Mouse (Mus musculus): ENCODE data around the gene Fez1. TPM values are rescaled to one million over a fixed set of nuclear protein-coding genes. Genes with fewer than 3 reads are reported as not detected.

Fez1 gene
- polyA plus RNA-seq, 1 experiment from 2014 or later, result 3.3 TPM

DNA sequence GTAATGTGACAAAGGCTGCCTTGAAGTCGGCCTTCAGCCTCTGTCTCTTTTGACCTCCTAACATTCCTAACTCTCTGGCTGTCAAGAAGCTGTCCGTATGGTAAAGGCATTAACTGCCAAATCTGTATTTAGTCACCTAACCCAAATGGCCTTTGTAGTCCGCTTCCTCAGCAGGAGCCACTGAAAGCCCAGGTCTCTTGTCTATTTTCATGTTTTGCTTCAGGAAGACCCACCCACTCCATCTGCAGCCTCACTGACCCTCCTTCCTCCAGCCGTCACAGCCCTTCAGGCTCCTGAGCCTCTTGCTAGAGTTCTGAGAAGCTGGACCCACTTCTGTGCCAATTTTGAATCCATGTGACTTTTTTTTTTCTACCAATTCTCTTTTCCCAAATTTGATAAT lies 2.8 kb upstream of the Fez1 start:
- H3K4me2 ChIP-seq, result no peak overlapping the region
- TF ChIP-seq CTCF (IDR thresholded peaks at IDR 0.05; ENCODE audit: low read depth), result no peak
- H3K27ac ChIP-seq (ENCODE audit: low read depth), result no peak overlapping the region
- H3K27me3 ChIP-seq (ENCODE audit: insufficient read depth, low read length), result no peaks in the 10 kb centered on the region
- 0 out of 2 replicates have a peak, but pooled peaks cover 6% of the 10 kb centered on the region for H3K4me1 ChIP-seq (ENCODE audit: insufficient read depth)
- 40% methylated on average over 4 of the region's 4 CpGs for WGBS
- no peaks in the 10 kb centered on the region for H3K36me3 ChIP-seq (ENCODE audit: insufficient read depth)
- H3K9ac ChIP-seq, result no peak overlapping the region
- no peaks in the 10 kb centered on the region for H3K9me3 ChIP-seq (ENCODE audit: low read depth, low read length)
- no peak for ATAC-seq (ENCODE audit: insufficient read depth)
- DNase-seq, result no peak
- H3K4me3 ChIP-seq (ENCODE audit: low read depth, low read length), result no peak overlapping the region

DNA sequence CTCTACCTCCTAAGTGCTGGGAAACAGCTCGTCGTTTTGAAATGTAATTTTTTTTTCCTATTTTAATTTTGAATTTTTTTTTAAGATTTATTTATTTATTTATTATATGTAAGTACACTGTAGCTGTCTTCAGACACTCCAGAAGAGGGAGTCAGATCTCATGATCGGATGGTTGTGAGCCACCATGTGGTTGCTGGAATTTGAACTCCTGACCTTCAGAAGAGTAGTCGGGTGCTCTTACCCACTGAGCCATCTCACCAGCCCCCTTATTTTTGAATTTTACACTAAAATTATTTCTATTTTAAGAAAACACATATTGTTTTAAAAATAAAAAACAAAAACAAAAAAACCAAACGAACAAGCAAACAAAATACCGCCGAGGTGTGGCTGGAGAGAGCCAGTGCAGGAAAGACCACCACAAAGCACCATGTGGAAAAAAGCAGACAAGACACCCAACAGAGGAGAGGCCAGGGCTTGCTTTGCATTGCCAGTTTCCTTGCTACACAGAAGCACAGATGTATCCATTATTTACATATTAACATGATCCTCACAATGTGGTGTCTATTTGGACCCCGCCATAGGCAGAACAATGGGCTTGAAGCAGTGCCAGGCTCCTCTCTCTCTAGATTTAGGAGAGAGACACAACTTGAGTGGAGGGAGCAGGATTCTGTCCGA lies 558 bp upstream of the Fez1 start:
- TF ChIP-seq CTCF (IDR thresholded peaks at IDR 0.05; ENCODE audit: low read depth), result no peak
- Histone ChIP-seq H3K4me3 (ENCODE audit: low read depth, low read length) (no peak overlapping the region), H3K4me2 (peak overlapping the region; percentile 44), H3K27ac (ENCODE audit: low read depth) (no peak overlapping the region), H3K27me3 (ENCODE audit: insufficient read depth, low read length) (no peaks in the 10 kb centered on the region), H3K9me3 (ENCODE audit: low read depth, low read length) (no peaks in the 10 kb centered on the region), H3K36me3 (ENCODE audit: insufficient read depth) (no peaks in the 10 kb centered on the region), H3K9ac (no peak overlapping the region), H3K4me1 (ENCODE audit: insufficient read depth) (0 out of 2 replicates have a peak, but pooled peaks cover 6% of the 10 kb centered on the region)
- peak; percentile 64; the same call in 1 of the 2 replicates for ATAC-seq (ENCODE audit: insufficient read depth)
- WGBS, result 38% methylated on average over 9 of the region's 9 CpGs
- DNase-seq, result no peak

DNA sequence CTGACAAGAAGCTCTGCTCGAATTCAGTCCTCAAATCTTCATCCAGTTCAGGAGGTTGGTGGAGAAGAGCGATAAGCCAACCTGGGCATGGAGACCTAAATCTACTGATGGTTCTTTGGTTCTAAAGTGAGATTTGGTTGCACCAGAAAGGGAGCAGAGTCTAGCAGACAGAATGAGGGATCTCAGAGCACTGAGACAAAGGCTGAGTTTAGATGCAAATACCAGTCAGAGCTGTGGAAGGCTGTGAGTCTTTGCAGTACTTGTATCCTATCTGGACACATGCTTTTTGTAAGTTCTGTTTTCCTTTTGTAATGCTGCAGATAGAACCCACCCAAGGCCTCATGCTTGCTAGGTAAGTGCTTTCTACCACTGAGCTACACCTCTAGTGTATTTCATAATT lies 360 bp downstream of the Fez1 start:
- Histone ChIP-seq H3K9ac (no peak overlapping the region), H3K9me3 (ENCODE audit: low read depth, low read length) (no peaks in the 10 kb centered on the region), H3K4me3 (ENCODE audit: low read depth, low read length) (no peak overlapping the region), H3K36me3 (ENCODE audit: insufficient read depth) (no peaks in the 10 kb centered on the region), H3K4me2 (peak overlapping the region; percentile 44), H3K27ac (ENCODE audit: low read depth) (no peak overlapping the region), H3K4me1 (ENCODE audit: insufficient read depth) (0 out of 2 replicates have a peak, but pooled peaks cover 6% of the 10 kb centered on the region), H3K27me3 (ENCODE audit: insufficient read depth, low read length) (no peaks in the 10 kb centered on the region)
- ATAC-seq (ENCODE audit: insufficient read depth) (peak; percentile 51; the same call in 1 of the 2 replicates), DNase-seq (peak; percentile 14)
- no peak for TF ChIP-seq CTCF (IDR thresholded peaks at IDR 0.05; ENCODE audit: low read depth)
- WGBS, result 34% methylated on average over 2 of the region's 2 CpGs

DNA sequence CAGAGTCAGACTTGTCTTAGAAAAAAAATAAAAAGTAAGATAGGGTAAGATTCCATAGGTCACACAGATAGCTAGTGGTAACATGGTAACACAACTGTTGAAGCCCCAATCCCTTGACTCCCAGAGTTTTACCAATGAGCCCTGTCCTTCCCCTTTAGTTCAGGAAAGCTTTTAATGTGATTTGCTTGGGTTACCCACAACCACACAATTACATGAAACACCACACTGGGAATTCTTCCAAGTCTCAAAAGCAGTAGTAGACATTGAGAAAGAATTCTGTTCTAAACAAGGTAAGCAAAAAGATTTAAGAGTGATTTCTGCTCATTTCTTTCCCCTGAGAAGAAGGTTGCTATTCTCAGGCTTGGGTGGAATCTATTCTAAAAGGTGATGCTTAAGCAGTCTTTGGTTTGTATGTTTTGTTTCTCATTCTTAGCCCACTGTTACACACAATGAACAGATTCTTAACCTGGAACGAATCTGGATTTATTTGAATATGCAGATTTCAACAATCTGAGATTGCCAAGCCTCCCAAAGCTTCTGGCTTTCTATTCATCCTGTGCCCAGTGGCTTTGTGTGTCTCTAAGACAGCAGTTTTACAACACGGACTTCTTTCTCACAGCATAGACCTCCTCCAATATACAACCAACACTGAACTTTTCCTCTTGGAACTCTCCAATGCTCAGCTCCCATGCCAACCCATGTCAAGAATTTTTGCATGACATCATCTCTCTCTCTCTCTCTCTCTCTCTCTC lies 5.1 kb downstream of the Fez1 start:
- no peaks in the 10 kb centered on the region for H3K9me3 ChIP-seq (ENCODE audit: low read depth, low read length)
- H3K4me3 ChIP-seq (ENCODE audit: low read depth, low read length), result no peak overlapping the region
- H3K27ac ChIP-seq (ENCODE audit: low read depth), result no peak overlapping the region
- 52% methylated on average over 2 of the region's 2 CpGs for WGBS
- DNase-seq, result no peak
- no peak for ATAC-seq (ENCODE audit: insufficient read depth)
- no peak overlapping the region for H3K9ac ChIP-seq
- H3K36me3 ChIP-seq (ENCODE audit: insufficient read depth), result no peaks in the 10 kb centered on the region
- 0 out of 2 replicates have a peak, but pooled peaks cover under 1% of the 10 kb centered on the region for H3K4me1 ChIP-seq (ENCODE audit: insufficient read depth)
- TF ChIP-seq CTCF (IDR thresholded peaks at IDR 0.05; ENCODE audit: low read depth), result no peak
- no peak overlapping the region for H3K4me2 ChIP-seq
- no peaks in the 10 kb centered on the region; the same call in 1 of the 2 replicates for H3K27me3 ChIP-seq (ENCODE audit: insufficient read depth, low read length)

DNA sequence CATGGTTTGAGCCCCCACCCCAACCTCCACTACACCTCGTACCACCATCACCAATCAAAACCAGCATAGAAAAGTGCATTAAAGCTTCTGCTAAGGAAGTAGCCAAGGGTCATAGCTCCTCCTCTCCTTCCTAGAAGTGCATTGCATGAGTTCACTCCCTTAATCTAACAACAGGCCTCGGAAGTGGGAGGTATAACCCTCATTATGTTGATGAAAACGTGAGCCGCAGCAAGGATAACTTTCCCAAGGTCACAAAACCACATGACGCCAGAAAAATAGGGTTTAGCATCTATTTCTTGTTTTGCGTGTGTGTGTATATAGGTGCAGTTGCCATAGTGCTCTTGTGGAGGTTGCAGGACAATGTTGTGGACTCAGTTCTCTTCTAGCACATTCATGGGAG lies 9.7 kb downstream of the Fez1 start:
- Histone ChIP-seq H3K4me2 (no peak overlapping the region), H3K27me3 (ENCODE audit: insufficient read depth, low read length) (peaks cover 3% of the 10 kb centered on the region; the same call in 1 of the 2 replicates), H3K4me3 (ENCODE audit: low read depth, low read length) (no peak overlapping the region), H3K27ac (ENCODE audit: low read depth) (no peak overlapping the region), H3K9me3 (ENCODE audit: low read depth, low read length) (no peaks in the 10 kb centered on the region), H3K4me1 (ENCODE audit: insufficient read depth) (no peaks in the 10 kb centered on the region), H3K9ac (no peak overlapping the region), H3K36me3 (ENCODE audit: insufficient read depth) (no peaks in the 10 kb centered on the region)
- ATAC-seq (ENCODE audit: insufficient read depth) (no peak), DNase-seq (no peak)
- TF ChIP-seq CTCF (IDR thresholded peaks at IDR 0.05; ENCODE audit: low read depth), result no peak
- WGBS, result 70% methylated on average over 6 of the region's 6 CpGs

DNA sequence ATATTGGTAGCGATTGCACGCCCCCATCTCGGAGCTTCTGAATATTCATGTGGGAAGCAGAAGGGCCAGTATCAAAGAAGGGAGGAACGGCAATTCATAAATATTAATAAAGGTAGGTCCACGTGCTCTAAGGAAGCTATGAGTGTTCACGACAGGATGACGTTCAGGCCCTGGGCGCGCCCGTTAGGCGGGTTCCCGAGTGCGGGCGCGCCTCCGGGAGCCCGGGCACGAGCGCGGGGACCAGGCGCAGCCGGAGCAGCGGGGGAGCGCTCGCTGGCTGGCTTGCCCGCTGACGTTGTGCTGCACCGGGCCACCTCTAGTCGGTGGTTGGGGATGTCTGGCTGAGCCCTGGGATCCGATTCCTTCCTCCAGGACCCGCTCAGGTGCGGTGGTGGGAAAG lies 10.9 kb downstream of the Fez1 start:
- Histone ChIP-seq H3K4me3 (ENCODE audit: low read depth, low read length) (peak overlapping the region; percentile 45), H3K27ac (ENCODE audit: low read depth) (no peak overlapping the region), H3K27me3 (ENCODE audit: insufficient read depth, low read length) (peaks cover 3% of the 10 kb centered on the region; the same call in 1 of the 2 replicates), H3K9ac (peak overlapping the region; percentile 44), H3K4me1 (ENCODE audit: insufficient read depth) (no peaks in the 10 kb centered on the region), H3K36me3 (ENCODE audit: insufficient read depth) (no peaks in the 10 kb centered on the region), H3K4me2 (peak overlapping the region; percentile 79), H3K9me3 (ENCODE audit: low read depth, low read length) (no peaks in the 10 kb centered on the region)
- WGBS, result under 1% methylated on average over 32 of the region's 32 CpGs
- ATAC-seq (ENCODE audit: insufficient read depth), result peak; percentile 94
- DNase-seq, result peak; percentile 82
- 0 out of 2 replicates have a peak, but pooled peaks have one; percentile 18 for TF ChIP-seq CTCF (IDR thresholded peaks at IDR 0.05; ENCODE audit: low read depth)

Measured in lung, embryonic 14.5 days (tissue).